Mouse (Mus musculus) testis, postnatal 14 days (tissue): ENCODE data around the gene Iqcf5.

Experiments
- DNase-seq: peaks from one replicate; pipeline ENCODE4 v3.0.0; 2021; ENCODE audit warnings: low spot score

Gene Iqcf5

GRCm38 (mm10) chr9:106514273-106514672 is at the start of gene Iqcf5:
TSS of gene Iqcf5 (plus strand) at chr9:106514573.
- no peak for DNase-seq

DNA sequence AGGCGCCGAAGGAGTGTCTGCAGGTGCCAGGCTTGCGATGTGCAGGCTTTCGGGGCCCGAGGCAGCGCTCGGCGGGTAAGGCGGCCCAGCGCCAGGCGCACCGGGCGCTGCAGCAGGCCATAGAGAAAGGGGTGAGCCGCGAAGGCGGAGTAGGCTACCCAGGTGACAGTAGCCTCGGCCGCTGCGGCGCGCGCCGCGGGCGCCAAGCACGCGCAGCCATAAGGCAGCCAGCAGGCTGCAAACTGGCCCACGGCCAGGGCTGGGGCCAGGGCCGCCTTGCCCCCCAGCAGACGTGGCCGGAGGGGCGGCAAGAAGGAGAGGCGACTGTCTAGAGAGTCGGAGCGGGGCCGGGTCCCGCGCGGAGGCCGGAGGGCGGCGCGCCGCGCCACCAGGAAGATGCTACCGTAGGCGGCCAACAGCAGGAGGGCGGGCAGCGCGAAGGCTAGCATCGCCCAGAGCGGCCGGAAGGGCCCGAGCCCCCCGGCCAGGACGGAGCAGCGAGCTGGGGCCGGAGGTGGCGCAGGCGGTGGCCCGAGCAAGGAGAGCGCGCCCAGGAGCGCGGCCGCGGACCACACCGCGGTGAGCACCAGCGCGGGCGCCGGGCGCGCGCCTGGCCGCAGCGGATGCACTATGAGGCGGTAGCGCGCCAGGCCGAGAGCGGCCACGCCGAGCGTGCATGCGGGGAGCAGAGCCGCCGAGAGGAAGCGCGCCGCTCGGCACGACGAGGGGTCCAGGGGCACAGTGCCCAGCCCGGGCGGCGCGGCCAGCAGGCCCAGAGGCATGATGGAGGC is 49.4 kb upstream of the Iqcf5 start:
- no peak for DNase-seq

GRCm38 (mm10) chr9:106465571-106466200 is 48.7 kb upstream of the Iqcf5 start, which contains the start of gene Gpr62:
TSS of gene Gpr62 (minus strand) at chr9:106465938.
- no peak for DNase-seq

- no peak for DNase-seq
Measured at GRCm38 (mm10) chr9:106466721-106467120, 47.7 kb upstream of the Iqcf5 start.

DNA sequence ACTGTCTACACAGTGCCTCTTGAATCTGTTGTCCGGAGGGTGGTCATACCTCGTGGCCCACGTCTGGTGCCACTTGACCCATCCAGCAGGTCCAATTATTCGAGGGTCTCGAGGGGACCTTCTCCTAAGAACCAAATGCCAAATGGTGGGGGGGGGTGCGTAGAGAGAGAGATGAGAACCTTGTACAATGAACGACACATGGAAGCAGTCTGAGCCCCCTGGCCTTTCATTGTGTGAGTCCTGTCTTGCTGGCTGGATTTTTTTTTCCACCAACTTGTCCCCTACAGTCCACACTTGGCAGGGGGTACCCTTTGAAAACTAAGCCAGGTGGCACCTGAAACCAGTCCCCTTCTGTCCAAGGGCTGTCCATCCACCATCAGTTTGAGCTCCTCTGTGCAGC is 46.6 kb upstream of the Iqcf5 start:
- DNase-seq, result no peak

DNA sequence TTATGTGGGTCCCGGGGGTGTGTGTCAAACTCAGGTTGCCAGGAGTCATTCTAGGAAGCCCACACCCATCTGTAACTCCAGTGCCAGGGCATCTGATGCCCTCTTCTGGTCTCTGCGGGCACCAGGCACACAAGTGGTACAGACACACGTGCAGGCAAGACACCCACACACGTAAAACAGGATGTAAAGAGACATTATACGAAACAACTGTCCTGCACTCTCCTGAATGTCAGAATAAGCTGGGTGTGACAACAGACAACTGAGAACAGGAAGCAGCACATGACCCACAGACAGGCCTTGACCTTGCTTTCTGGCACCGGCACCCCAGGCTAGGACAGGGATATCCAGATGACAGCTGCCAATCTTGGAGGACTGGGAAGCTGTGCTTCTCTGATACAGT is 45.1 kb upstream of the Iqcf5 start:
- no peak for DNase-seq

DNA sequence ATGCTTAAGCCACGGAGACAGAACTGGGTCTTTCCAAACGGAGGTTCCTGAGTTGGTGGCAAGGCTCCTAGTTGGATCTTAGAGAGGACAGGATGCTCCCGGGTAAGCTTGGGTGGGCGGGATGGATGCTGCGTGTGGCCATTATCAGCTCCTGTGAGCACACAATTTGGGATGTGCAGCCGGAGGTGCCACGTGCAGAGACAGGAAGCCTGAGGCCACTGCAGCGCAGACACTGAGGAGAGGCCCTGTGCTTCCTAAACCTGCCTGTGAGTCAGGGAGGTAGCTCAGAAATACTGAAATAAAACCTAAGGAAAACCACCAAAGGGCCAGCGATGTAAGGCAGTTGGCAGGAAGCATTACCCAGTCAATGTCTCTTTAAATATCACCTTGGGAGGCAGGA is 44.6 kb upstream of the Iqcf5 start:
- no peak for DNase-seq

DNA sequence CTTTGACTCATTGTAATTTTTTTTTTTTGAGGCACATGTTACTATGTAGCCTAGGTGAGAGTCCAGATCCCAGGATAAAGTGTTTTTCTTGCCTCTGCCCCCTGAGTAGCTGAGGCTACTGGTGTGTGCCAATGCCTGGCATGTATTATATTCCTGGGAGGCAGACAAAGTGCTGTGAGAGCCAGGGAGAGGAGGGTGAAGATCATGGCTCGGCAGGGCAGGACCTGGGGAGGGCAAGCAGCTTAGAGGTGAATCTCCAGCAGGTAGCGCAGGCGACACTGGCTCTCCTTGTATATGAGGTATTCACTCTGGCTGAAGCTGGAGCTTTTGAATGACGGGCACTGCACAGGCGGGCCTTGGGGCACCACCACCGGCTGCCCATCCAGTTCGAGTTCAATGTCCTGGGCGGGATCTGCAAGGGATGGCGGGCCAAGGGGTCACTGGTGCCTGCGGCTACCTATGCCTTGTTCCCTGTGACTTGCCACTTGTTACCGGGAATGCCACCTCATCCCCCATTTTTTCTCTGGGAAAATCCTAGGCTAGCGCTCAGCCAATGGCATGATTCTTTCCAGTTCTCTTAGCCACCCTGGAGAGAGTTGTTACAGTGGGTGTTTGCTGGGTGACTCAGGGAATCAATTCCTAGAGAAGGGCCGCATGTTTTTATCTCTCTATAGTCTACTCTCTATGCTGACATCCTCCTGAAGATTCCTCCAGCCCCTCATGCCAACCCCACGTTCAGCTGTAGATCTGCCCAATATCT is 43.2 kb upstream of the Iqcf5 start:
- no peak for DNase-seq

- DNase-seq, result peak; percentile 87
Measured at GRCm38 (mm10) chr9:106471892-106472291, 42.5 kb upstream of the Iqcf5 start.

DNA sequence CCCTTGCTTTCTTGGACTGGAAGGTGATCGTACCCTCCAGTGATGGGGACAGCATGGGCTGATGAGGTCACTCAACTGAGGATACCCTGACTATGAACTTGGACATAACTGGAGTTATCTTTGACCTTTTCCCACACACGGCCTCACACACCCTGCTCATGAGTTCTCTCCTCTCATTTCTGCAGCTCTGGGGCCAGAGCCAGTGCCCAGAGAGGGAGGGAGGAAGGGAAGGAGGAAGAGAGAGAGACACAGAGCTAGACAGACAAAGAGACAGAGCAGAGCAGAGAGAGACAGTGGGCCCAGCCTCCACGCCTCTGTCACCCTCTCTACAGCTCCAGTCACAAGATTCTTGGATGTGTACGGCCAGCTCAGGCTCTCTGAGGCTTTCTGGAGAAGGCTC is 42.1 kb upstream of the Iqcf5 start:
- no peak for DNase-seq

DNA sequence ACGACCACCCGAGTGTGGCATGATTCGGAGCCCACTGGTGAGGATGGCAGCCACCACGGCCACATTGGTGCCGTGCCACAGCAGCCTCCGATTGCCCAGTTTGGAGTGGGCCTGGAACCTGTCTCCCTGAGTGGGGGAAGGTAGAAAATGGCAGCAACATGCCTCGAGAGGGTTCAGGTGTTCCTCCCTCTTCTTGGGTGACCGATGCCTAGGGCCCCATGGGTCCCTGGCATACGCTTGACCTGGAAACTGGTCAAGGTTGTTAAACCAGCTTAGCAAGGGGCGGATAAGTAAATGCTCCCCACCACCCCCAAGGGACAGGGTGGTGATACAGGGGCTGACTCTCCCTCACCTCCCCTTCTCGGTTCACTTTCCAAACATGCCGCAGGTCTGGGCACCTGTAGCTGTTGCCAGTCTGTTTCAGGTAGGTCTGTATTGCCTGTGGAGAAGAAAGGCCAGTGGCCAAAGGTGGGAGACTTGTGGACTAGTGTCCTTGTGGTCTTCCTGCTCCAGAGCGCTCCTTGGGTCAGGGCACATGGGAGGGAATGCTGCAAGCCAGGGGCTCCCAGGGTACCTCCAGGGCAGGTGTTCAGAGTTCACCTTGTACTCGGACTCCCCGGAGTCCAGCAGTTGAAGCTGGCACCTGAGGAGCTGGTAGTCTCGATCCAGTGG is 41.2 kb upstream of the Iqcf5 start:
- no peak for DNase-seq

DNA sequence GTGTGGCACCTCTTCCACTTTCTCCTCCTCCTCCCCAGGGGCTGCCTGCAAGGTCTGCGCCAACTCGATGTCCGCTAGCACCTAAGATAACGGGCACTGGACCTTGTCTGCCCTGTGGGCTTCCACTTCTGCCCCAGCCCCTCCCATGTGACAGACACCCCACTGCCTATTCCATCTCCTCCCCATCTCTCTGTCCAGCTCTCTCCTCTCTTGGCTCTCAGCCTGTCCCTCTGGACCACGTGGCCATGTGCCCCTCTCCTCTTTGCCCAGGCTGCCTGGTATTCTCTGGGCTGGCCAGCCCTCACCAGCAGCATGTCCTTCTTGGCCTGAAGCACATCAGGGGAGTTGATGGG is 40.6 kb upstream of the Iqcf5 start:
- no peak for DNase-seq

DNA sequence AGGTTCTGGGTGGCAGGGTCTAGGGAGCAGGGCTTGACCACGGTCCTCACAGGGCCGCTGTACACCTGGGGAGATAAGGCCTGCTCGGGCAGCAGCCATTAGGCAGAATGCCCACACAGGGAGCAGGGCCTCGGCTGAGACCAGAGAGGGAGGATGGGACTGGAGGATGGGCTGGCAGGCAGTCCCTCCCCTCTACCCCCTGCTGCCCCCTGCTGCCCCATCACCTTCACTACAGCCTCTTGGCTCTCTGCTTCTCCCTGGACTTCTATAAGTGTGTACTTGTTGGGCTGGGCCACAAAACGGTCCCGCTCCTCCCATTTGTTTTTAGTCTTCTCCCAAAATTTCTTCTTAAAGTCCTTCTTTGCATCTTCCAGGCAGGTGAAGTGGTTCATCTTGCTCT is 39.9 kb upstream of the Iqcf5 start:
- peak; percentile 57 for DNase-seq

DNA sequence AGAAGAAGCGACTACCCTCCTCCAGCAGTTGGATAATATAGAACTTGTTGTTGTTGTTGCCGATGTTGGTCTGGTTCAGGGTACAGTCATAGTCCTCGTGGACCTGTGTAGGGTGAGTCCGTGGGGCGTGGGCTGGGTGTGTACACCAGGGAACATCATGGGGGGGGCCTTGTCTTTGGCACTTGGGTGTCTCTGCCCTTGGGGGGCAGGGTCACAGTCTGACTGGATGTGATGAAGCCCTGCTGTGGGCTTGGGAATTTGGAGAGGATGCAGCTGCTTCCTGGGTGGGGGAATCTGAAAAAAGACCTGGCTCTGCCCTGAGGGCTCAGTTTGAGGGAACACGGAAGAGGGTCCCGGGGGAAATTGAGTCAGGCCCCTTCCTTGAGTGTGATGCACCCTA is 39.3 kb upstream of the Iqcf5 start:
- peak; percentile 35 for DNase-seq

- no peak for DNase-seq
Measured at GRCm38 (mm10) chr9:106475663-106476001, 38.7 kb upstream of the Iqcf5 start, which contains the start of gene Rrp9. TSS of gene Rrp9 (plus strand) at chr9:106475963.

GRCm38 (mm10) chr9:106476002-106476923 is 38.1 kb upstream of the Iqcf5 start:
- no peak for DNase-seq

DNA sequence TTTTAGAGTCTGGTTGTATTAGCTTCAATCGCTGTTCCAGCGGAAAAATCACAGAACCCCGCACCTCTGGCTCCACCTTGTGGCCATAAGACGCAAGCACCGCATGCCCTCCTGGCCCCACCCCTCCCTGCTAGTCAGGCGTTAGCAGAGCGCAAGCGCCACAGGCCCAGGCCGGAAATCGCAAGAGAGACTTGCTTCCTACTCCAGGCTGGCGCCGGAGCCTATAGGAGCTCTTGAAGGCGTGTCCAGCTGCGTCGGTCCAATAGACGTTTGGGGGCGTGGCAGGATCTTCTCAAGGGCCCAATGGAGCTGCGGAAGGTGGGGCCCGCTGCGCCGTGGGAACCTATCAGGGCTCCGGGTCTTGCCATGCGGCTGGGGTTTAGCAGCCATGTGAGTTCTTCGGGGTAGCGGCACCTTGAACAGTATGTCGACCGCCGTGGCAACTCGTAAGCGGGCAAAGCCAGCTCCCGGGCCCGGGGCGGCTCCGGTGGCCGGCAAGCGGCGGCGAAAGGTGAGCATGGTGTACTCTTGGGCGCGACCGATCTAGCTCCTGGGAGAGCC is 37.4 kb upstream of the Iqcf5 start, which contains the start of gene Parp3:
Gene Parp3, minus strand, starts transcription at position 26 of the 561 bp plus-strand sequence.
- peak; percentile 100 for DNase-seq

DNA sequence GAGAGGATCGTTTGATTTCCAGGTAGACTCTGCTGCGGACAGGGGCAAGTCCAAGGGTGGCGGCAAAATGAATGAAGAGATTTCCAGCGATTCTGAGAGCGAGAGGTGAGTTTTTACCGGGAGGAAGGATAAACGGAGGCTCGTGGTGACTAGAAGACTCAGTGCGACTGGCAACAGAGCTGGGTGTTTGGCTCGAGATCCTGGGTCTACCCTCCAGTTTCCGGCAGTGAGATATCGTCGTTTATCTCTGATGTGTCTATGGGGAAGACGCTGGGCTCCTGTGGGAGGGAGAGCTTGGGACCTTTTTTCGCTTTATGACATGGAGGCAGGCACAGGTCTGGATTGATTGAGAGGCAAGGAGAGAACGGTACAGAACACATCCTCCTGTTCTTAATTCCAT is 36.7 kb upstream of the Iqcf5 start:
- DNase-seq, result no peak

- no peak for DNase-seq
Measured at GRCm38 (mm10) chr9:106478101-106478500, 36.3 kb upstream of the Iqcf5 start.

DNA sequence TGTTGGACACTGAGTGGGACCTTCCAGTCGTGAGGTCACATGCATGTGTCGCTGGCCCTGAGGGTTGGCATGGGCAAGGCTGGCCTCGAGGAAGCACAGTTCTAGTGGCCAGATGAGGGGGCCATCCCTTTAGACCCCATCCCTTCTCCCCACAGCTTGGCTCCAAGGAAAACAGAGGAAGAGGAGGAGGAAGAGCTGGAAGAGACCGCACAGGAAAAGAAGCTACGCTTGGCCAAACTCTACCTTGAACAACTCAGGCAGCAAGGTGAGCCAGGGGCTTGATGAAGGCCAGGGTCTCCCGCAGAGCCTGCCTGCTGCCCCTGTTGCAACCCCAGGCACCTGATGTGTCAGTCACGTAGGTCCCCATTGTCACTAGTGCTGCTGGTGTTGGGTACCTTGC is 33.8 kb upstream of the Iqcf5 start:
- no peak for DNase-seq

DNA sequence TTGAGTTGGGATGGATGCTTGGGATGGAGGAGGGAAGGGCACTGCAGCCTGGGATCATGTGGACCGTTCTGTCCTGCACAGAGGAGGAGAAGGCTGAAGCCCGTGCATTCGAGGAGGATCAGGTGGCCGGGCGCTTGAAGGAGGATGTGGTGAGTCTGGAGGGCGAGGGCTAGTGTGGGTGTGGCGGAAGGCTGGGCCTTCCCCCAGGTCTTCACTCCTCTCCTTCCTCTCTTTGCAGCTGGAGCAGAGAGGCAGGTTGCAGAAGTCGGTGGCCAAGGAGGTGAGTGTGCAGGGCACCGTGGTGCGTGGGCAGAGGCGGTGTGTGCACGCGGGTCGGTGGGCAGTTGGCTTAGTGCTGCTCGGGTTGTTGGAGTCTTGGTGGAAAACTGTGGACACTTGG is 33.3 kb upstream of the Iqcf5 start:
- no peak for DNase-seq
